Mouse (Mus musculus): Measurements from ENCODE around the gene Dync1li1. TPM values are rescaled to one million over a fixed set of nuclear protein-coding genes. Genes with fewer than 3 reads are reported as not detected.

Gene Dync1li1
- polyA plus RNA-seq, 1 experiment = 64.9 TPM

DNA sequence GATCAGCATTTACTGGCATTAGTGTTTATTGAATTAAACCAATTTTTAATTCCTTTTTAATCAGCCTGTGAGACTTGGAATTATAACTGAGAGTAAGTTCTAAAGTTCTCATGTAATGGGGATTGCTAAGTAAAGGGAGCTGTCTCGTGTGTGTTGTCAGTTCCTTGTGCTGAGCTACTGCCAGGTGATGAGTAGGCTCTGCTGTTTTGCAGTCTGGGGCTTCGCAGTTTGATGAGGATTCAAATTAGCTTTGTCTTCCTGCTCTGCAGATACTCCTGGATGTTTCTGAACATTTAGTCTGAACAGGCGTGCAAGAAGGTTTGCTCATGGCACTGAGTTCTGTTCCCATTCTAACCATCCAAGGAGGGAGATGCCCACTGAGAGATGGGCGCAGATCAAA is 8.5 kb downstream of the Dync1li1 start:
- Histone ChIP-seq H3K27ac (ENCODE audit: insufficient read depth, low read length) (no peak overlapping the region), H3K4me3 (replicated peaks; ENCODE audit: insufficient read depth, low read depth, low read length) (no peak overlapping the region), H3K27me3 (ENCODE audit: control insufficient read depth, insufficient read depth, low read length) (no peaks in the 10 kb centered on the region), H3K4me1 (ENCODE audit: control insufficient read depth, insufficient read depth, low read length) (peaks cover 9% of the 10 kb centered on the region)
- 64% methylated on average over 4 of the region's 4 CpGs for WGBS
- DNase-seq = no peak
- TF ChIP-seq CTCF (IDR thresholded peaks at IDR 0.05; ENCODE audit: borderline replicate concordance, insufficient read depth, low read depth, low read length) (no peak), POLR2A (IDR thresholded peaks at IDR 0.05; ENCODE audit: borderline replicate concordance, insufficient read depth, low read length) (no peak)

DNA sequence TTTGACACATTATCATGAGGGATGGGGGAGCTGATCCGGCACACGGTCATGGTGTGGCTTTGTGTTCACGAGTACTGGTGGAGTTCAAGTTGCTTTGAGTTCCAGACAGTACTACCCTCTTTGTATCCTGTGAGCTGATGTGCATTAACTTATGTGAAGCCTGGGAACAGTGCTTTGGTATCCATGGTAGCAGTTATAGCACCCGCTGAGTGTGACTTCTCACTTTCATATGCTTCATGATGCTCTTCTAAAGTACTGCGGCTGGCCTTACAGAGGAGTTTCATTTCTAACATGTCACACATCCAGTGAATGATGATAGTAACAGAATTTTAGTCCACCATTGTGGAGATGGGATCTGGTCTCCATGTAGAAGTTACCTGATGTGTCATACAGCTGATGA is 9.3 kb downstream of the Dync1li1 start:
- H3K4me3 ChIP-seq (replicated peaks; ENCODE audit: insufficient read depth, low read depth, low read length) = no peak overlapping the region
- H3K4me1 ChIP-seq (ENCODE audit: control insufficient read depth, insufficient read depth, low read length) = peaks cover 5% of the 10 kb centered on the region; the same call in 1 of the 2 replicates
- H3K27me3 ChIP-seq (ENCODE audit: control insufficient read depth, insufficient read depth, low read length) = no peaks in the 10 kb centered on the region
- no peak for DNase-seq
- no peak overlapping the region for H3K27ac ChIP-seq (ENCODE audit: insufficient read depth, low read length)
- WGBS = 70% methylated on average over 5 of the region's 5 CpGs
- no peak for TF ChIP-seq POLR2A (IDR thresholded peaks at IDR 0.05; ENCODE audit: borderline replicate concordance, insufficient read depth, low read length)

DNA sequence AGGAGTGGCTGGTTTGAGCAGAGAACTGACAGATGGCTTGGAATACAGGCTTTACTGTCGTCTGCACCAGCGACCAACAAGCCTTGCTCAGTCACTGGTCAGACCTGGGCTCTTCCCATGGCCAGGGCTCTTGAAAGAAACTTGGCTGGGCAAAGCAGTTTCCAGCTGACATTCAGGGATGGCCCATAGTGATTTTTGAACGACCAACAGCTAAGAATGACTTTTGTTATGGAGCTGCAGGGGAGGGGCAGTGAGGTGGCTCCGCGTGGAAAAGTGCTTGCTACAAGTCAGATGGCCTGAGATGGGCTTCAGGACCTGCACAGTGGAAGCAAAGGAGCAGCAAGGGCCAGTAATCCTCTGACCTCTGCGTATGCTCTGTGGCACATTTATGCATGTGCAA is 10.7 kb downstream of the Dync1li1 start:
- no peak overlapping the region for H3K4me3 ChIP-seq (replicated peaks; ENCODE audit: insufficient read depth, low read depth, low read length)
- no peaks in the 10 kb centered on the region for H3K27me3 ChIP-seq (ENCODE audit: control insufficient read depth, insufficient read depth, low read length)
- H3K27ac ChIP-seq (ENCODE audit: insufficient read depth, low read length) = no peak overlapping the region
- TF ChIP-seq CTCF (IDR thresholded peaks at IDR 0.05; ENCODE audit: borderline replicate concordance, insufficient read depth, low read depth, low read length) (no peak), POLR2A (IDR thresholded peaks at IDR 0.05; ENCODE audit: borderline replicate concordance, insufficient read depth, low read length) (no peak)
- DNase-seq = peak in 1 of 2 experiments; percentile 39
- WGBS = 14% methylated on average over 6 of the region's 6 CpGs
- peaks cover 5% of the 10 kb centered on the region; the same call in 1 of the 2 replicates for H3K4me1 ChIP-seq (ENCODE audit: control insufficient read depth, insufficient read depth, low read length)

DNA sequence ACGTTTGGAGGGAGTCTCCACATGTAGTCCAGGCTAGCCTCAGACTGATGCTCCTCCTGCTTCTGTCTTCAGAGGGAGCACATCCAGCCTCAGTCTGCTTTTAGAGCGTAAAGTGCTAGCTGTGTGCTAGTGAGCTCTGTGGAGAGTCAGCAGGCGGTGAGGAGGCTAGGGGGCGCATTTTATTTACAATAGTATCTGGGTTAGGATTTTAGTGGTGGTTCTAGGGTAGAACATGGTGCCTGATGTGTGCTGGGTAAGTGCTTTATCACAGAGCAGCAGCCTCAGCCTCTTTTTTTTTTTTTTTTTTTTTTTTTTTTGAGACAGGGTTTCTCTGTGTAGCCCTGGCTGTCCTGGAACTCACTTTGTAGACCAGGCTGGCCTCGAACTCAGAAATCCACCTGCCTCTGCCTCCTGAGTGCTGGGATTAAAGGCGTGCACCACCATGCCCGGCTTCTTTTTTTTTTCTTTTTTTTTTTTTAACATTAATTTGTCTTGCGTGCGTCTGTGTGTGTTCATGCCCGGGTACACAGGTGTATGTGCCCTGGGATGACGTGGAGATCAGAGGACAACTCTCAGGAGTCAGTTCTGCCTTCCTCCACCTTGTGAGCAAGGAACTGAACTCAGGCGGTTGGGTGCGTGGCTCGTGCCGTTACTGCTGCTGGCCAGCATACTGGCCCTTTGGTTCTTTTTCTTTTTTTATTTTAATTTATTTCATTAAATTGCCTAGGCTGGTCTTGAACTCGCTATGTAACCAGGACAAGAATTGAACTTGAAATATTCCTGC is 11.5 kb downstream of the Dync1li1 start:
- H3K27me3 ChIP-seq (ENCODE audit: control insufficient read depth, insufficient read depth, low read length) = no peaks in the 10 kb centered on the region
- no peak for DNase-seq
- no peak overlapping the region for H3K27ac ChIP-seq (ENCODE audit: insufficient read depth, low read length)
- TF ChIP-seq CTCF (IDR thresholded peaks at IDR 0.05; ENCODE audit: borderline replicate concordance, insufficient read depth, low read depth, low read length) (no peak), POLR2A (IDR thresholded peaks at IDR 0.05; ENCODE audit: borderline replicate concordance, insufficient read depth, low read length) (no peak)
- WGBS = 90% methylated on average over 16 of the region's 16 CpGs
- H3K4me3 ChIP-seq (replicated peaks; ENCODE audit: insufficient read depth, low read depth, low read length) = no peak overlapping the region
- peaks cover 8% of the 10 kb centered on the region for H3K4me1 ChIP-seq (ENCODE audit: control insufficient read depth, insufficient read depth, low read length)

DNA sequence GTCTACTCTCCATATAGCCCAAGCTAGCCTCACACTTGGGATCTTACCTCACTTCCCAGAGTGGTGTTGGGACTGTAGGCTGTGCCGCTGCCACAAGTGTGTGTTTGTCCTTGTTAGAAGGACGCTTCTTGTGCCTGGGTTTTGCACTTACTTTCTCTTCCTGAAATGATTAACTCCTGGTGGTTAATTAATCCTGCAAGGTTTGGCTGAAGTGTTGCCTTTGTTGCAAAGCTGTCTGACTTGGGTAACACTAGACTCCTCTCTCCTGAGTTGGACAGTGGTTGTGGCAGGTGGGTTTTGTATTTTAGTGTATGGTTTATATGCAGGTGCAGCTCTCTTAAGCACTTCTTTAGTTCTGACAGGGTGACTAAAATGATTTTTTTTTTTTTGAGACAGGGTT is 12.4 kb downstream of the Dync1li1 start:
- Histone ChIP-seq H3K27me3 (ENCODE audit: control insufficient read depth, insufficient read depth, low read length) (no peaks in the 10 kb centered on the region), H3K4me1 (ENCODE audit: control insufficient read depth, insufficient read depth, low read length) (peaks cover 8% of the 10 kb centered on the region), H3K27ac (ENCODE audit: insufficient read depth, low read length) (no peak overlapping the region), H3K4me3 (replicated peaks; ENCODE audit: insufficient read depth, low read depth, low read length) (no peak overlapping the region)
- no peak for TF ChIP-seq POLR2A (IDR thresholded peaks at IDR 0.05; ENCODE audit: borderline replicate concordance, insufficient read depth, low read length)
- TF ChIP-seq CTCF (IDR thresholded peaks at IDR 0.05; ENCODE audit: borderline replicate concordance, insufficient read depth, low read depth, low read length) = no peak
- no peak for DNase-seq
- WGBS = 93% methylated on average over 2 of the region's 2 CpGs

DNA sequence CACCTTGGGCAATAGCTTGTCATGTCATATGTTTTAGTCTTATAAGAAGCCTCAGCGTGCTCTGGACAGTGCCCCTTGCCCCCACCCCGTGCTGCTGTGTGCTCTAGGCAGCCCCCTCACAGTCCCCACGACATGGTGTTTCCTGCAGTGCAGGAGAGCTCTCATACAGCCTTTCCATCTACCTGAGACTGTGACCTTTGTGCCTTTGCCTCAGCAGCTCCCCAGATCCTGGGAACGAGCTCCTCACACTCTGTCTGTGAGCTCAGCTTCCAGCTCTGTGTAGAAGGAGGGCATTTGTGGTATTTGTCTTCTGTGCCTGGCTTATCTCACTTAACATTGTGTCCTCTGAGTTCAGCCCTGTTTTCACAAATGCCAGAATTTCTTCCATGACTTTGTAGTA is 13.3 kb downstream of the Dync1li1 start:
- WGBS = 90% methylated on average over 4 of the region's 4 CpGs
- Histone ChIP-seq H3K4me3 (replicated peaks; ENCODE audit: insufficient read depth, low read depth, low read length) (no peak overlapping the region), H3K27me3 (ENCODE audit: control insufficient read depth, insufficient read depth, low read length) (no peaks in the 10 kb centered on the region), H3K27ac (ENCODE audit: insufficient read depth, low read length) (no peak overlapping the region), H3K4me1 (ENCODE audit: control insufficient read depth, insufficient read depth, low read length) (peaks cover 8% of the 10 kb centered on the region)
- DNase-seq = no peak
- TF ChIP-seq POLR2A (IDR thresholded peaks at IDR 0.05; ENCODE audit: borderline replicate concordance, insufficient read depth, low read length) (no peak), CTCF (IDR thresholded peaks at IDR 0.05; ENCODE audit: borderline replicate concordance, insufficient read depth, low read depth, low read length) (no peak)

DNA sequence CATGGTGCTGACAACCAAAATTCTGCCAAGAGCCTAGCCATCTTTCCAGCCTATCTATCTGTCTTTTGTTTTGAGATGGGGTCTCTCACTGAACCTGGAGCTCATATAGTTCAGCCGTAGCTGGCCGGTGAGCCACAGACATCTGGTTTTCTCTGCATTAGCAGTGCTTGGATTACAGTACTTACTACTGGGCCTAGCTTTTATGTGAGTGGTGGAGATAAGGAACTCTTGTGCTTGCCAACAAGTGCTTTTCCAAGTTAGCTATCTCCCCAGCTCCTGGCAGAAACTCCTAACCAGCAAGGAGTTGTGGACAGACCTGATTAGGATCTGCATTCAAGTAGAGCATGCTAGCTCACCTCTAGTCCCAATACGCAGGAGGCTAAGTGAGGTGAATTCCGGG is 19.2 kb downstream of the Dync1li1 start:
- no peak overlapping the region for H3K27ac ChIP-seq (ENCODE audit: insufficient read depth, low read length)
- no peak overlapping the region for H3K4me3 ChIP-seq (replicated peaks; ENCODE audit: insufficient read depth, low read depth, low read length)
- H3K4me1 ChIP-seq (ENCODE audit: control insufficient read depth, insufficient read depth, low read length) = peaks cover 3% of the 10 kb centered on the region; the same call in 1 of the 2 replicates
- WGBS = 98% methylated on average over 4 of the region's 4 CpGs
- no peak for DNase-seq
- no peak for TF ChIP-seq POLR2A (IDR thresholded peaks at IDR 0.05; ENCODE audit: borderline replicate concordance, insufficient read depth, low read length)
- TF ChIP-seq CTCF (IDR thresholded peaks at IDR 0.05; ENCODE audit: borderline replicate concordance, insufficient read depth, low read depth, low read length) = no peak
- H3K27me3 ChIP-seq (ENCODE audit: control insufficient read depth, insufficient read depth, low read length) = no peaks in the 10 kb centered on the region

DNA sequence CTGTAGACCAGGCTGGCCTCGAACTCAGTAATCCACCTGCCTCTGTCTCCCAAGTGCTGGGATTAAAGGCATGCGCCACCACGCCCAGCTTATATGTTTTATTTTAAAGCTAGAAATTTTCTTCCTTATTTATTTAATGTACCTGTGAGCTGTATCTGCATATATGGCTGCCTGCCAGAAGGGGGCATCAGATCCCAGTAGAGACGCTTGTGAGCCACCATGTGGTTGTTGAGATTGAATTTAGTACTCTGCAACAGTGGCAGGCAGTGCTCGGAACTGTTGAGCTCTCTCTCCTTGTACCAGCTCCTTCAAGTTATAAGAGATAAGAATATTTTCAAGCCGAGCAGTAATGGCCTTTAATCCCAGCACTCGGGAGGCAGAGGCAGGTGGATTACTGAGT is 21.8 kb downstream of the Dync1li1 start:
- H3K27me3 ChIP-seq (ENCODE audit: control insufficient read depth, insufficient read depth, low read length) = no peaks in the 10 kb centered on the region
- no peak for DNase-seq
- H3K4me3 ChIP-seq (replicated peaks; ENCODE audit: insufficient read depth, low read depth, low read length) = no peak overlapping the region
- H3K4me1 ChIP-seq (ENCODE audit: control insufficient read depth, insufficient read depth, low read length) = no peaks in the 10 kb centered on the region
- WGBS = 80% methylated on average over 7 of the region's 7 CpGs
- no peak overlapping the region for H3K27ac ChIP-seq (ENCODE audit: insufficient read depth, low read length)
- no peak for TF ChIP-seq POLR2A (IDR thresholded peaks at IDR 0.05; ENCODE audit: borderline replicate concordance, insufficient read depth, low read length)
- TF ChIP-seq CTCF (IDR thresholded peaks at IDR 0.05; ENCODE audit: borderline replicate concordance, insufficient read depth, low read depth, low read length) = no peak

All from cerebellum, adult 2 months (tissue).